Mouse (Mus musculus): ENCODE measurements around the gene Pik3cd.

DNA sequence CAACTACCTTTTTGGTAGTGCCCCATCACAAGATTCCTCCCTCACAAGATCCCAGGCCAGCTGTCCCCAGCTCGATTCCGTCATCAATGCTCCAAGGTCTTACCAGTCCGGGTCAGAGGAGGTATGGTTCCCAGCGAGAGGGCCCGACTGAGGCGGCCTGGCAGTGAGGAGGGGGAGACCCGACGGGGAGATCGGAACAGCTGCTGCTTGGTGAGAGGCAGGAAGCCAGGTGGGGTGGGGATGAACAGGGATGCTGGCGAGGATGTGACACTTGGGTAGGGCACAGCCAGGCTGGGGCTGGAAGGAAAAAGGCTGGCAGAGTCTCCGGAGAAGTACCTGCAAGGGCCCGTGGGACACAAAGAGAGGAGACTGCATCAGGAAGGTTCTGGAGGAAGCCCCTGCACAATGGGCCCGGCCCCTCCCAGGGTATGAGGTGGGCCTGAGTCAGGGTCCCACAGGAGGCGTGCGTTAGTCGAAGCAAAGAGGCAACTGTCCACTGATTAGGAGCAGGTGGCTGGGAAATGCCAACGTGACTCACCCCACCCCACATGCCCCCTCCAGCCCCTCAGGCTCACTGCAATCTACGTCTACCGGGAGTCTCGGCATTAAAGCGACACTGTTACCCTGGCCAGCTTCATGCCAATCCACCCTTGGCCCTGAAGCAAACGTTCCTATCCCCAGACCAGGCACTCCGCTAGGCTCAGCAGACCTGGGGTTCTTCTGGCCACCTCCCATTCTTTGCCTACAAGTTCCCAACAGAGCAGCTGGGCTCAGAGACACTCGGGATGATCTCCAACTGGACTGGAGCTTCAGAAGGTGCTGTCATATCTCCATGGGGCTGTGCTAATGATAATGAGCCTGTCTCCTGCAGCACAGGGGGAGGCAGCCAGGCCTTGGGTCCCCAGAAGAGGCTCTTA lies 20.0 kb upstream of the Pik3cd start:
- TF ChIP-seq CTCF (IDR thresholded peaks at IDR 0.05; ENCODE audit: insufficient read depth, low read length) (no peak), POLR2A (IDR thresholded peaks at IDR 0.05; ENCODE audit: borderline replicate concordance, extremely low read depth, low read depth, low read length) (no peak)

Data from lung, adult 2 months (tissue).